Mouse (Mus musculus) cerebellum, adult 2 months (tissue): ENCODE measurements around the gene Ntng1.

ENCODE experiments used
- CTCF ChIP-seq: fragments of 200-500 bp; IDR thresholded peaks from 2 replicates; pipeline ENCODE4 v1.5.1; 2011; ENCODE audit warnings: low read depth, mild to moderate bottlenecking, control low read depth, low read length, moderate library complexity, borderline replicate concordance; ENCODE audit not compliant: insufficient read depth
- POLR2A ChIP-seq: fragments of 200-500 bp; IDR thresholded peaks from 2 replicates; pipeline ENCODE4 v1.6.1; 2011; ENCODE audit warnings: low read length, control low read depth, borderline replicate concordance; ENCODE audit not compliant: insufficient read depth

DNA sequence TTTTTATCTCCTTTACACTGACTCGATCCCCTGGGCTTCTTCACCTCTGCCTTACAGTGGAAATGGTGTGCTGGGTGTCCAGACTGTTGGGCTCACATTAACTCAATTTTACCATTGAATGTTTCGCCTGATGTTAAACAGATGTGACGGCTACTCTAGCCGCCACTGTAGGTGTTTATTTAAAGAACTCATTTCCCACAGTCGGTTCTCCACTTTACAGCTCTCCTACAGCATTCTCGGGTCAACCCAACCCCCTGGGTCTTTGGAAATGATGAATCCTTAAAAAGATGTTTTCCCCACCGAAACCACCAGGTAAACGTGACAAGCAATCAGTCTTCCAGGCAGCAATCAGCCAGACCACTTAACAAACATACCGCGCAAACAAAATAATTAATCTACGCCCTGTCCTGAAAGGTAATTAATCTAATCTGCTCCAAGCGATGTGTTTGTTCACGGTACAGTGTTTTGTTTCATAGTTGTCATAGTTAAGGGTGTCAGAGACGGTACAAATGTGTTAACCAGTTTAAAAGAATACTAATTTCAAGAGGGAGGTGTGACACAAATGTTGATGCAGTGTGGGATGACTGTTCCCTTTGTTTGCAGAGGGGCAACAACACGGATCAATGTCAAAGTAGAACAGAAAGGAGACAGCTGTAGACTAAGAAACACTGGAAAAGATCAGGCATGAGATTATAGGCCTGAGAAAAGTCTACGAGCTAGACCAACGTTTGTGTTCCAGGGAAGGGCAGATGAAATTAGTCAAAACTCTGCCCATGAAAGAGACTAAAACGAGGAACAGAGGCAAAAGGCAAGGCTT, 120.8 kb downstream of the Ntng1 start:
- TF ChIP-seq CTCF (no peak), POLR2A (no peak)
